Mouse (Mus musculus) lung, adult 10 weeks (tissue): ENCODE measurements around the gene Pex14. TPM values are rescaled to one million over a fixed set of nuclear protein-coding genes. Genes with fewer than 3 reads are reported as not detected.

ENCODE experiments used
- polyA plus RNA-seq: library from polyadenylated mRNA; stranded (reverse); fragments of 350-450 nt; fragmentation: Illumina TruSeq; extraction: RNeasy Lipid Tissue Mini Kit (QIAGEN cat#74804); gene quantifications from one replicate; pipeline ENCODE4 v1.2.3, GENCODE M21; 2014; ENCODE audit warnings: low read depth, low replicate concordance; ENCODE audit not compliant: insufficient read depth

The Pex14 gene
- polyA plus RNA-seq = 23.7 TPM

DNA sequence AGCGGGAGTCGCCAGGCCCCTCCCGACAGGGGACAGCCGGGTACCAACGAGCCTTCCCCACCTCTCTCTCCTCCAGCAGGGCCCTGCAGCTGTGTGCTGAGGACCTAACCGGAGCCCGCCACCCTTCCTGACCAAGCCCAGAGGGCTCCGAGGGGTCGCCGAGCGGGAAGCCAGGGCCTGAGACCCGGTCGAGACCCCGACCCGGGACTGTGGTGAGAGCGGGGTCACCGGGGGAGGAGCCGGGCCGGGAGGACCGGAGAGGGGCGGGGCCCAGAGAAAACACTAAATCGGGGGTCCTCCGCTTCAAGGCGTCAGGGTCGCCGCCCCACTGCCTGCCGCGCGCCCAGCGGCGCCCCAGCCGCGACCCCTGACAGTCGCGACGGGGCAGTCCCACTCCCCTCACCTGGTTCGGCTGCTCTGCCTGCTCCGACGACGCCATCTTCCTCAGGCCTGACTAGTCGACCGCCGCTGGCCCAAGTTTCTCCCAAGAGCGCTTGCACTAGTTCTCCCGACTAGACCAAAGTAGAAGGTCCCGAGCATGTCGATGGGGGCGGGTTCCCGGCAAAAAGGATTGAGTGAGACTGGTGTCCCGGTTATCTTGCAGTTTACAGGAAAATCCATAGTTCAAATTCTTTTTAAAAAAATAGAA lies at the start of gene Pex14:
Pex14 (minus strand) TSS at position 508 of the 649 bp plus-strand sequence.

DNA sequence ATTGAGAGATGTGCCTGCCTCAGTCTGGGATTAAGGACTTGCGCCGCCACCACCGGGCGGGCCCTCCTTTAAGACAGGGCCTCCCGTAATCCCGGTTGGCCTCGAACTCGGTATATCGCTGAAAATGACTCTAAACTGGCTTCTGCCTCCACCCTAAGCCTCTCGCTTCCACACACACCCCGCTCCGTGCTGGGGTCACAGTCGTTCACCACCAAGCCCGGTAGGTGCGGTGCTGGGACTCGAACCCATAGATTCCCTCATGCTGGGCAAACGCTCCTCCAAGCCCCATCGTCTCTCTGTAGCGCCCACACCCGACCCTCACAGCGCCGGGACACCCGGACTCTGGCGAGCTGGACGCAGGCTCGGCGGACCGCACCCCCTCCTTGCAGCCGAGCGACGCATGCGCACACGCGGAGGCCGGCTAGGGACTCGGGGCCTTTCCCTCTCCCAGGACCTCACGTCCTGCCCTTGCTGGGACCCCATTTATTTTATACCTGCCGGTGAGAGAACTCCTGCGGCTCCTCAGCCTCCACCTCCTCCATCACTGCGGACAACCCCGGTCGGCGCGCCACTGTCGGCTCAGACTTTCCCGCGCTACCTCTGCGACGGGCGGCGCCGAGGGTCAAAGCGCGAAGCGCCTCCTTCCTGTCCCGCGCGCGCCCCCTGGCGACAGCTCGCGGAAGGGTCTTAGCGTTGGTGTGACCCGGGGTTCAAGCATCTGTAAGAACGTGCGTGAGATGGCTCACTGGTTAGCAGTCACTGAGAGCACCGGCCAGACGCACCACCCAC lies 37.5 kb upstream of the Pex14 start, which contains the start of gene Cenps:
Cenps (minus strand) TSS at position 648 of the 789 bp plus-strand sequence.

DNA sequence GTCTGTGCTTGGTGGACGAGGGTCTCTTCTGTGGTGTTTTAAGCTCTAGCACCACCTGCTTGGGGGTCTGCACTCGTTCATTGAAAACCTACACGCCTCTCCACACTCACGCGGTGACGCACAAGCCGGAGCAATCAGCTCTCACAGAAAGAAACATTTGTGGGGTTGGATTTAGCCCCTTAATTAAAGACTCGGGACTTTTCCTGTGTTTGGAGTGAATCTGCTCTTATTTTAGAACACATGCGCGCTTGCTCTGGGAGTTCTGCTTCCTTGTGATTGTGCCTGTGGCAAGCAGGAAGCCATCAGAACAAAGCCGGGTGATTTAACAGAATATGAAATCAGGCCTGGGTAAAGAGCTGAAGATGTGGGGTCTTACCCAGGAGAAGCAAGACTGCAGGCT lies 27.0 kb upstream of the Pex14 start, which contains the start of gene Cort:
Cort (minus strand) TSS at position 101 of the 400 bp plus-strand sequence.

DNA sequence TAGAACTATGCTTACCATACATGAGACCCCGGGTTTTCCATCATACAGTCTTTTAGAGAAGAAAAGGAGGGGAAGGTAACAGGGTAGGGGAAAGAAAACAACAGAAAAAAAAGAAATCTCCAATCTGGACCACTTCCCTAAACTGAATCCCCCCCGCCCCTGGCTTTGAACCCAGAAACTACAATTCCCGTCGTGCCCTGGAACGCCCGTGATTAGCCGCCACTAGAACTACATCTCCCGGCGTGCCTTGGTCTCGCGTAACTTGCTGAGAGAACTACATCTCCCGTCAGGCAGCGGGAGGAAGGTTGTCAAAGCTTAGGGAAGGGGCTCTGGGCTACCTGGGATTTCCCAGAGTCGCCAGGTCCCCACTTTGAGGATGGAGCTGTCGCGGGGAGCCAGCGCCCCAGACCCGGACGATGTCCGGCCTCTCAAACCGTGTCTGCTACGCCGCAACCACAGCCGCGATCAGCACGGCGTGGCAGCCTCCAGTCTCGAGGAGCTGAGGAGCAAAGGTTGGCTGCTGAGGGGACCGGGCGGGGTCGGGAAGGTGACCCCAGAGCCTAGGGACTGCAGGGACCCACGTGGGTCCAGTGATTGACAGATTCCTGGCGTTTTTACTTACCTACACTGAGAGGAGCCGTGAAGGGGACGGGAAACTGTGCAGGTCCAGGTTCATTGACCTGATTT lies 4.3 kb upstream of the Pex14 start, which contains the start of gene Dffa:
Dffa (plus strand) TSS at position 272 of the 687 bp plus-strand sequence.

Other genes starting within 250 kb of the Pex14 start
- gene Dffa, start 4.3 kb upstream of the Pex14 start, polyA plus RNA-seq = 10.8 TPM
- not detected for gene Cort, start 26.9 kb upstream of the Pex14 start, polyA plus RNA-seq
- 2.0 TPM for gene Cenps, start 37.8 kb upstream of the Pex14 start, polyA plus RNA-seq
- 76.2 TPM for gene Pgd, start 66.9 kb upstream of the Pex14 start, polyA plus RNA-seq
- gene Kif1b, start 207.8 kb upstream of the Pex14 start, polyA plus RNA-seq = 14.1 TPM